In genomic region chr2:174074621-174075020, GRCm38 (mm10) we compare ENCODE assay signal across 9 mouse cellular contexts. TPM values are rescaled to one million over a fixed set of nuclear protein-coding genes. Genes with fewer than 3 reads are reported as not detected.
DNase-seq lines count a peak whose midpoint lies in the region; ATAC-seq lines count a peak whose summit lies in the region.
"Had no signal": no experiment of that assay in that cellular context is flagged by ENCODE, and none has a peak within 500 bp of the region (broad histone marks: within the 10 kb centered on the region; RNA-seq: fewer than 3 reads in every experiment).

No protein-coding gene starts in this region.

- ATAC-seq in kidney, embryonic 16.5 days (ENCODE audit: low FRiP score, low TSS enrichment) = no peak
- ATAC-seq in forebrain, embryonic 13.5 days = peak; percentile 34
- ATAC-seq in liver, embryonic 12.5 days = no peak

- 1% methylated on average over 7 of the region's 13 CpGs for WGBS in kidney, embryonic 16.5 days
- 0% methylated on average over 10 of the region's 13 CpGs for WGBS in forebrain, embryonic 13.5 days
- WGBS in liver, embryonic 12.5 days (ENCODE audit: insufficient replicate concordance) = 4% methylated on average over 8 of the region's 13 CpGs

- no peaks in the 10 kb centered on the region for H3K36me3 ChIP-seq in kidney, embryonic 16.5 days (ENCODE audit: insufficient read depth, low read length)
- H3K36me3 ChIP-seq in forebrain, embryonic 13.5 days (ENCODE audit: poor library complexity, severe bottlenecking) = no peaks in the 10 kb centered on the region
- no peaks in the 10 kb centered on the region for H3K36me3 ChIP-seq in liver, embryonic 12.5 days

- H3K4me1 ChIP-seq in kidney, embryonic 16.5 days (ENCODE audit: insufficient read depth, low read length) = peaks cover 35% of the 10 kb centered on the region
- H3K4me1 ChIP-seq in forebrain, embryonic 13.5 days = peaks cover 36% of the 10 kb centered on the region
- H3K4me1 ChIP-seq in liver, embryonic 12.5 days = peaks cover 33% of the 10 kb centered on the region

- no peaks in the 10 kb centered on the region for H3K9me3 ChIP-seq in kidney, embryonic 16.5 days (ENCODE audit: low read length)
- no peaks in the 10 kb centered on the region for H3K9me3 ChIP-seq in forebrain, embryonic 13.5 days (replicated peaks)
- no peaks in the 10 kb centered on the region for H3K9me3 ChIP-seq in liver, embryonic 12.5 days (replicated peaks)
- H3K9me3 ChIP-seq: megakaryocyte, embryonic 14.5 days had no signal

- peak overlapping the region; percentile 89 for H3K4me2 ChIP-seq in kidney, embryonic 16.5 days (replicated peaks; ENCODE audit: low read depth, low read length)
- peak overlapping the region; percentile 93 for H3K4me2 ChIP-seq in forebrain, embryonic 13.5 days
- H3K4me2 ChIP-seq in liver, embryonic 12.5 days = peak overlapping the region; percentile 95

- H3K27me3 ChIP-seq in kidney, embryonic 16.5 days (ENCODE audit: insufficient read depth, low read length) = no peaks in the 10 kb centered on the region
- no peaks in the 10 kb centered on the region for H3K27me3 ChIP-seq in forebrain, embryonic 13.5 days
- H3K27me3 ChIP-seq in liver, embryonic 12.5 days (replicated peaks) = no peaks in the 10 kb centered on the region; the same call in 1 of the 2 replicates

- peak overlapping the region; percentile 67 for H3K9ac ChIP-seq in kidney, embryonic 16.5 days (replicated peaks; ENCODE audit: low read length)
- peak overlapping the region; percentile 68 for H3K9ac ChIP-seq in forebrain, embryonic 13.5 days
- peak overlapping the region; percentile 87 for H3K9ac ChIP-seq in liver, embryonic 12.5 days

- H3K4me3 ChIP-seq in kidney, embryonic 16.5 days (ENCODE audit: low read length) = peak overlapping the region; percentile 80
- peak overlapping the region; percentile 86 for H3K4me3 ChIP-seq in forebrain, embryonic 13.5 days
- peak overlapping the region; percentile 89 for H3K4me3 ChIP-seq in liver, embryonic 12.5 days

- peak overlapping the region; percentile 93 for H3K27ac ChIP-seq in kidney, embryonic 16.5 days (ENCODE audit: low read length)
- peak overlapping the region; percentile 91 for H3K27ac ChIP-seq in forebrain, embryonic 13.5 days
- H3K27ac ChIP-seq in liver, embryonic 12.5 days = 0 out of 2 replicates have a peak overlapping the region, but pooled peaks have one; percentile 75

- no peak for DNase-seq in kidney, postnatal 36 days
- DNase-seq in embryo, embryonic 10 days (ENCODE audit: low spot score) = peak; percentile 83
- peak; percentile 54 for DNase-seq in testis, postnatal 14 days (ENCODE audit: low spot score)
- DNase-seq in layer of hippocampus, adult 9-10 months (ENCODE audit: low spot score) = no peak
- no peak for DNase-seq in spleen, adult 18-20 months

RNA-seq across cellular contexts. Expression of gene Stx16, which starts 1.5 kb away (rescaled TPM):
- 11.8 TPM in 2 replicates for polyA plus RNA-seq in kidney, embryonic 16.5 days (2015; fragmentation: Nextera tagmentation; extraction: Ambion mirVana)
- polyA plus RNA-seq in forebrain, embryonic 13.5 days (2015; fragmentation: Nextera tagmentation; extraction: Ambion mirVana) = 14.2 and 15.5 TPM in 2 replicates
- 4.5 and 4.9 TPM in 2 replicates for polyA plus RNA-seq in liver, embryonic 12.5 days (2016; fragmentation: Nextera tagmentation; extraction: Ambion mirVana)

RNA-seq across cellular contexts. Expression of gene Npepl1, which starts 35.5 kb away (rescaled TPM):
- 50.5 and 51.9 TPM in 2 replicates for polyA plus RNA-seq in kidney, embryonic 16.5 days (2015; fragmentation: Nextera tagmentation; extraction: Ambion mirVana)
- 19.4 and 19.7 TPM in 2 replicates for polyA plus RNA-seq in forebrain, embryonic 13.5 days (2015; fragmentation: Nextera tagmentation; extraction: Ambion mirVana)
- polyA plus RNA-seq in liver, embryonic 12.5 days (2016; fragmentation: Nextera tagmentation; extraction: Ambion mirVana) = 43.6 and 44.5 TPM in 2 replicates

Comparison
In these comparisons a context has a peak if more than half of its experiments do, and no peak if none do; other contexts are left out.
1. DNase-seq: peak in embryo, embryonic 10 days (single experiment) and testis, postnatal 14 days (single experiment); none in kidney, postnatal 36 days (0 of 2), layer of hippocampus, adult 9-10 months (single experiment) and spleen, adult 18-20 months (0 of 2).
2. Peak in every context shown above with its lines, with median percentiles within 50 percentile points of each other: H3K27ac ChIP-seq, H3K4me2 ChIP-seq, H3K4me3 ChIP-seq and H3K9ac ChIP-seq.